Mouse (Mus musculus) left cerebral cortex, adult 18-20 months (tissue): Measurements from ENCODE around the gene Sae1. TPM values are rescaled to one million over a fixed set of nuclear protein-coding genes. Genes with fewer than 3 reads are reported as not detected.
A peak's percentile ranks its signal among the peaks of the same experiment; 100 is the strongest.

ENCODE experiments used
- DNase-seq, 2 experiments: peaks; one replicate each; pipeline ENCODE4 v3.0.0; 2021 to 2022; ENCODE audit warnings: low spot score in 2 of 2, mixed read lengths in 1 of 2
- long read RNA-seq, 2 experiments: library from polyadenylated mRNA; stranded (forward); transcript quantifications; one replicate each; pipeline ENCODE4 v2.0.0; 2021
- total RNA-seq, 2 experiments: library from RNA; stranded (reverse); gene quantifications; 2 replicates each; pipeline ENCODE4 v1.2.3; 2021

Sae1 gene
- total RNA-seq, result 100 to 1,000 TPM; 114 to 119 TPM
- long read RNA-seq, experiment 1, transcript Sae1-201 (9 exons, 1,875 nt), result major isoform, 278 of 298 reads
- long read RNA-seq, experiment 1, partial matches to known transcripts, result 4 of 298 reads
- long read RNA-seq, experiment 1, other reads (novel, unspliced or antisense), result 14 of 298 reads
- long read RNA-seq, experiment 2, transcript Sae1-201 (9 exons, 1,875 nt), result major isoform, 226 of 239 reads
- long read RNA-seq, experiment 2, partial matches to known transcripts, result 4 of 239 reads
- long read RNA-seq, experiment 2, other reads (novel, unspliced or antisense), result 8 of 239 reads

GRCm38 (mm10) chr7:16387160-16388041, at the start of gene Sae1:
Gene Sae1 (minus strand): TSS chr7:16387806.
- peak; percentile 96 to 97 for DNase-seq

DNA sequence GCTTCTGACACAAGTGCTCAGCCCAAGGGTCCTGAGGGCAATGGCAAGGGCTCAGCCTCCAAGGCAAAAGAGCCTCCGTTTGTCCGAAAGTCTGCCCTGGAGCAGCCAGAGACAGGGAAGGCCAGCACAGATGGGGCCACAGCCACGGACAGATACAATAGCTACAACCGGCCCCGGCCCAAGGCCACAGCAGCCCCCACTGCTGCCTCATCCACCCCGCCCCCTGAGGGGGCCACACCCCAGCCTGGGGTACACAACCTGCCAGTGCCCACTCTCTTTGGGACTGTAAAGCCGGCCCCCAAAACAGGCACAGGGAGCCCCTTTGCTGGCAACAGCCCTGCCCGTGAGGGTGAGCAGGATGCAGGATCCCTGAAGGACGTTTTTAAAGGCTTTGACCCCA, 47.5 kb upstream of the Sae1 start:
- DNase-seq, result no peak

DNA sequence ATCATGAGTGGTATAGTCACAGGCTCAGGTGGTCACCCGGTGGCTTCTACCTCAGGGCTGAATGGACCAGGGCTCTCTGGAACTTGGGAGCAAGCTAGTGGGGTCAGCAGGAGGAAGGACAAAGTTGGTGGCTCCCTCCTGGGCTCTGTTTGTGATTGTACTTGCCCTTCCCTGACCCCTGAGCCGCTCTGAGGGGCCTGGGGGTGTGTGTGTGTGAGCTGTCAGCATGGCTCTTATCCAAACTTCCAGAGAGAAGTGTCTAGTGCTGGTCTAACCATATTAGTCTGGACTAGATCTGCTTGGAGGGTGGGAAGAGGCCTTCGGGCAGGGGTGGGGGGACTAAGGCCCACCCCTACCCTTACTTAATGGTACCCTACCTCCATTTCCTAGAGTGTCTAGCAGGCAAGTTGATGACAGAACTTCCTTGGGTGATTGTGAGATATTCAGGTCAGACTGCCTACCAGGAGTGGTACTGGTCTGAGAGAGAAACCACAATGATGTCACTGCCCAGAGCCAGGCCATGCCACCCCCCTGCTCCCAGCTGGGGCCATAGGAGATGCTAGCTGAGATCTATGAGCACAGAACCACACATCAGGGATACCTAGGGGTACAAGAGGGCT, 45.9 kb upstream of the Sae1 start:
- no peak for DNase-seq

- DNase-seq, result peak; percentile 64 to 78
These were observed 38.6 kb upstream of the Sae1 start for GRCm38 (mm10) chr7:16426129-16426729.

DNA sequence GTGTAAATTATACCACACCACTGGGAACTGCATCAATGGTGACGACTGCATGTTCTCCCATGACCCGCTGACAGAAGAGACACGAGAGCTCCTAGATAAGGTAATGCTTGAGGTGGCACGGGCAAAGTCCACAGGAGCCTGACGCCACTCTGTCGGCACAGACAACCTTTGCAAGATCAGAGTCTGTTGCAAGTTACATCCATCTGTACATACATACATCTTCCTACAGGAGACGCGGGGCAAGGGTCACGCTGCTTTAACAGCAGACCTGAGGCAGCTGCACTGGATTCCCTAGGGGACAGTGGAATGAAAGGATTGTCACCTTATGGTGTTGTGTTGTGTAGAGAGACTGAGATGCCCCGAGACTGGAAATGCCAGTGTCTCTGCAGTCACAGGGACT, 38.1 kb upstream of the Sae1 start:
- DNase-seq, result no peak

DNA sequence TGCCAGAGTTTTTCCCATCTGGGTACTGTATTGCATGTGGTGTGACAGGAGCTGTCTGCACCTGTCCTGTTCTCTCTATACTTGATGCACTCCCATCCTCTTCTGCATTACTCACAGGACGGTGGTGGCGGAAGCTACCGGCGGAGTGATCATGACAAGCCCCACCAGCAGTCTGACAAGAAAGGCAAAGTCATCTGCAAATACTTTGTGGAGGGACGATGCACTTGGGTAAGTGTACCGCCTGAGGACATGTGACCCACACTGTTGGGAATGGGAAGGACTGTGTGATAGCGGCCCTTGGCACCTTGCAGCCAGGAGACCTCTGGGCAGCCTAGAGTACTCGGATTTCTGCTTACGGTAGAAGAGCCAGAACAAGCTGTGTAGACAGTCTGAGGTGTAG, 36.1 kb upstream of the Sae1 start:
- no peak for DNase-seq

DNA sequence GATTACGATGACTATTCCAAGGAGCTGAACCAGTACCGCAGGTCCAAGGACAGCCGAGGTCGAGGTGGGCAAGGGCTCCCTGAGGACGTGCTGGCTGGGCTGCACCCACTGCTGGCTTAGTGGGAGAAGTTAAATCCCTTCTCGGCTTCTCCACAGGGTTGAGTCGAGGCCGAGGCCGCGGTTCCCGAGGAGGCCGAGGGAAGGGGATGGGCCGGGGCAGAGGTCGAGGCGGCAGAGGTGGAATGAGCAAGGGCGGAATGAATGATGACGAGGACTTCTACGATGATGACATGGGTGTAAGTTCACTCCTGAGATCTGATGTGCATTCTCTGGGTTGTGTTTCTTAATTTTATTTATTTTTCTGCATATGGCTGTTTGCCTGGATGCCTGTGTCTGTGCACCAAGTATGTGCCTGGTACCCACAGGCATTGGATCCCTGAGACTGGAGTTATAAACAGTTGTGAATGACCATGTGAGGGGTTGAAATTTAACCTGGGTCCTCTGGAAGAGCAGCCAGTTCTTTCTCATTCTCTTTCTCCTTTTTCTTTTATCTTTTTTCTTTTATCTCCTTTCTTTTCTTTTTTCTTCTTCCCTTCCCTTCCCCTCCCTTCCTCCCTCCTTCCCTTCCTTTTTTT, 34.7 kb upstream of the Sae1 start:
- no peak for DNase-seq

DNA sequence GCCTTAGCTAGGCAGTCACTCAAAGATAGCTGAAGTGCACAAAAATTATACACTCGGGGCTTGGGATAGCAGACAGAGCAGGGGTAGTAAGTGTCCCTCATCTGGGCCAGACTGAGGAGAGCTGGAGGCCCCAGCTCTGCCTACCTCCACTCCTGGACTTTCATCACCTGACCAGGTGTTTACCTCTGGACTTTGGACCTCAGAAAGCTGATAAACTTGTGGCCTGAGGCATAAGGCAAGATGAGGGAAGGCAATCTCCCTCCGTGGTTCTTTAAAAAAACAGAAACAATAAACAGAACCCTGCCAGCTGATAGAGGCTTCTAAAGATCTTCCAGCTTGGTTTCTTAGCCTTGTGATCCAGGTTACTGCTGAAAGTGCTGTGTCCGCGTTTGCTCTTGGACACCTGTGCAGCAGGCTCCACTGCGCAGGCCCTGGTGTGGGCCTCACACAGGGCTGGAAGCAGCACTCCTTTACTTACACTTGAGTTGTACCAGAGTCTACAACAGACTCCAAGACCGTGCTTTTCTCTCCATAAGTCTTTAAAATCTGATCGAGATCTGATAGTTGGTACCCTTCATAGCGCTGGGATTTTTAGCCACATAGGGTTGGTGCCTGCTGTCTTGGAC, 33.0 kb upstream of the Sae1 start:
- DNase-seq, result no peak

GRCm38 (mm10) chr7:16418713-16419112, 31.1 kb upstream of the Sae1 start:
- DNase-seq, result no peak

DNA sequence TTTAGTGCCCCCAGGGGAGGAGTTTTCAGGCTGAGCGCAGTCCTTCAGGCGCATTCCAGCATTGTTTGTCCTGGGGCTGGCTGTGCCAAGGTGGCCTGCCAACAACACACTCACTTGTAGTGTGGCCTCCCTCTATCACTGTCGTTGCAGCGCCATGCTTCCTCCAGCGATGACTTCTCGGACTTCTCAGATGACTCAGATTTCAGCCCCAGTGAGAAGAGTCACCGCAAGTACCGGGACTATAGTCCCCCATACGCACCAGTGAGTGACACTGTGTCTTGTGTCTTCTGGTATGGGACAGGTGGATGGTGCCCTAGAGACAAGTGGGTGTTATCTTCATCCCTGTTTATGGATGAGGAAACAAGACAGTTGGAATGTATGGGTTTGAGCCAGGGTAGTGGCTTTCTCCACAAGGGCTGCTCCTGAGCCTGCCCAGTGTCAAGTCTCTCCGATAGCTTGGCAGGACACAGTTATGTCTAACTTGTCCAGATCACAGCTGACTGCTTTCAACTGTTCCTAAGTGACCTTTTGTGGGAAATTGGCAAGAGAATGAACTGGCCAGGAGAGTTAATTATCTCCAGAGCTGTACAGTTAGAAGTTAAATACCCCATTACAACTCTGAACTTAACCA, 29.6 kb upstream of the Sae1 start:
- DNase-seq, result no peak

- no peak for DNase-seq
These were observed 27.8 kb upstream of the Sae1 start for GRCm38 (mm10) chr7:16415426-16415825.

- DNase-seq, result no peak
These were observed 25.3 kb upstream of the Sae1 start for GRCm38 (mm10) chr7:16412930-16413329.

GRCm38 (mm10) chr7:16412220-16412896, 24.8 kb upstream of the Sae1 start:
- no peak for DNase-seq

DNA sequence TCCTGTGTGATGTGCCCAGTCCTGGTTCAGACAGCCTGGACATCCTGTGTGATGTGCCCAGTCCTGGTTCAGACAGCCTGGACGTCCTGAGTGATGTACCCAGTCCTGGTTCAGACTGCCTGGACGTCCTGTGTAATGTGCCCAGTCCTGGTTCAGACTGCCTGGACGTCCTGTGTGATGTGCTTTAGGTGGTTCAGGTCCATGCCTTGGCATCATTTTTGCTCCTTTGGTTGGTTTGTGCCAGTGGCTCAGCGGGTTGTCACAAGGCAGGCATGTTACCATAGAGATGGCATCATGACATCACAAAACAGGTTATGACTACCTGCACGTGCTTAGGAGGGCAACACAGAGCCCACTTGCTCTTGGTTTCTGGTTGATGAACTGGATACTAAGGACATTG, 23.5 kb upstream of the Sae1 start:
- no peak for DNase-seq

DNA sequence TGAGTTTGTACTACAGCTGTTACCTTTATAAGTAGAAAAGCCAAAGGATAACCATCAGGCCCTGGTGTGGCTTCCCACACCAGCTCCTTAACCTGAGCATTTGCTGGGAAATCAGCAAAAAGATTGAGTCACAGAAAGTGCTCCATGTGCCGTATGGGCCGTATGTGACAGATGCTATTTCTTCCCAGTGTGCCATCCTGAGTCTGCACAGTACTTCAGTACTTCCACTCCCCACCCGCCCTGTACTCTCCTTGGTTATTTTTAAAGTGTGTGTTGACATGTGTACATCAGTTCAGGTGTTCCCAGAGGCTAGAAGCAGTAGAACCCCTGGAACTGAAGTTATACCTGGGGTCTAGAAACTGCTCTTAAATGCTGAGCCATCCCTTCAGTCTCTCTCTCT, 19.4 kb upstream of the Sae1 start:
- DNase-seq, result no peak

GRCm38 (mm10) chr7:16405516-16406351, 18.1 kb upstream of the Sae1 start:
- peak; percentile 35 to 38 for DNase-seq

GRCm38 (mm10) chr7:16405073-16405455, 17.5 kb upstream of the Sae1 start:
- no peak for DNase-seq

GRCm38 (mm10) chr7:16404315-16405072, 16.9 kb upstream of the Sae1 start:
- DNase-seq, result no peak
